Mouse (Mus musculus) Patski (cell line): Measurements from ENCODE around the gene Kcnh4. TPM values are rescaled to one million over a fixed set of nuclear protein-coding genes. Genes with fewer than 3 reads are reported as not detected.
A peak's percentile ranks its signal among the peaks of the same experiment; 100 is the strongest.

Source experiments
- ATAC-seq: fragments of 100-300 bp; one replicate; pipeline ENCODE4 v1.8.0; 2021
- CTCF ChIA-PET: fragments of 350-600 bp; sonication (Branson Sonifier 250); formaldehyde crosslinking; loops from one replicate; lab custom pipeline; 2022; ENCODE audit warnings: inconsistent platforms; lab: Charles Lee
- POLR2A ChIA-PET: fragments of 350-600 bp; sonication (Branson Sonifier 250); formaldehyde crosslinking; loops from one replicate; lab custom pipeline; 2022; ENCODE audit warnings: antibody characterized with exemption, inconsistent platforms; lab: Charles Lee
- DNase-seq: peaks from one replicate; pipeline ENCODE4 v3.0.0-alpha.2; 2011; ENCODE audit warnings: low read depth, low spot score
- H3K27me3 ChIP-seq: fragments of 371-371 bp; one replicate; pipeline ENCODE4 v1.5.1; 2021
- CTCF ChIP-seq: fragments of 100-300 bp; IDR thresholded peaks from one replicate; pipeline ENCODE4 v1.5.1; 2021
- in situ Hi-C: fragments of 300-500 bp; cut with MboI; formaldehyde crosslinking; loops from 3 replicates; pipeline ENCODE4 v1.11.1; 2018; ENCODE audit warnings: low pct_unique_long_range_greater_than_20kb, mixed read lengths
- polyA plus RNA-seq: library from polyadenylated mRNA; unstranded; gene quantifications from one replicate; pipeline ENCODE4 v1.2.3, GENCODE M21; 2021

Gene Kcnh4
- polyA plus RNA-seq, 1 experiment from 2014 or later: 0.01 TPM

- no peak for TF ChIP-seq CTCF
- CTCF ChIA-PET: no interaction called here
- POLR2A ChIA-PET: no interaction called here
- DNase-seq (no peak), ATAC-seq (no peak)
- H3K27me3 ChIP-seq: peaks cover under 1% of the 10 kb centered on the region
- in situ Hi-C loops: no loop called here
These were observed 8.1 kb upstream of the Kcnh4 start for GRCm38 (mm10) chr11:100767871-100768270.

GRCm38 (mm10) chr11:100766726-100767125 is 7.0 kb upstream of the Kcnh4 start:
- no peak for TF ChIP-seq CTCF
- DNase-seq (no peak), ATAC-seq (no peak)
- peaks cover 10% of the 10 kb centered on the region for H3K27me3 ChIP-seq
- in situ Hi-C loops: no loop called here
- ChIA-PET POLR2A (no interaction called here), CTCF (no interaction called here)

- DNase-seq (no peak), ATAC-seq (no peak)
- H3K27me3 ChIP-seq: peaks cover 26% of the 10 kb centered on the region
- TF ChIP-seq CTCF: no peak
- ChIA-PET POLR2A (interaction anchor here (0.6 kb wide), 1 partner anchor 336 kb away, joined by 3 read pairs; no protein-coding TSS in a partner anchor), CTCF (interaction anchor here (1.1 kb wide), 1 partner anchor 10 kb away, joined by 3 read pairs; no protein-coding TSS in a partner anchor)
- in situ Hi-C loops: no loop called here
These were observed 3.1 kb upstream of the Kcnh4 start, which contains the start of gene Hcrt for GRCm38 (mm10) chr11:100762831-100763230. Gene Hcrt (minus strand): TSS chr11:100762931.

GRCm38 (mm10) chr11:100761547-100762045 is 1.9 kb upstream of the Kcnh4 start:
- DNase-seq: no peak
- ATAC-seq: no peak
- peaks cover 35% of the 10 kb centered on the region for H3K27me3 ChIP-seq
- in situ Hi-C loops: no loop called here
- CTCF ChIA-PET: interaction anchor here (1.3 to 1.5 kb wide), 2 partner anchors 9 to 47 kb away, joined by 3 to 6 read pairs; partner anchors contain the start of gene Hspb9
- POLR2A ChIA-PET: no interaction called here
- peak; percentile 88 for TF ChIP-seq CTCF

GRCm38 (mm10) chr11:100758707-100759610 is 783 bp downstream of the Kcnh4 start:
- TF ChIP-seq CTCF: no peak
- in situ Hi-C loops: no loop called here
- ATAC-seq (no peak), DNase-seq (no peak)
- ChIA-PET POLR2A (no interaction called here), CTCF (no interaction called here)
- H3K27me3 ChIP-seq: peaks cover 35% of the 10 kb centered on the region

GRCm38 (mm10) chr11:100757566-100757965 is 2.2 kb downstream of the Kcnh4 start:
- no peak for ATAC-seq
- ChIA-PET POLR2A (interaction anchor here (0.5 kb wide), 1 partner anchor 14 kb away, joined by 3 read pairs; no protein-coding TSS in a partner anchor), CTCF (no interaction called here)
- DNase-seq: no peak
- H3K27me3 ChIP-seq: peaks cover 32% of the 10 kb centered on the region
- in situ Hi-C loops: no loop called here
- TF ChIP-seq CTCF: no peak

- DNase-seq (no peak), ATAC-seq (no peak)
- CTCF ChIA-PET: no interaction called here
- in situ Hi-C loops: no loop called here
- no peak for TF ChIP-seq CTCF
- H3K27me3 ChIP-seq: peaks cover 23% of the 10 kb centered on the region
- POLR2A ChIA-PET: no interaction called here
These were observed 3.3 kb downstream of the Kcnh4 start for GRCm38 (mm10) chr11:100756476-100756875.

GRCm38 (mm10) chr11:100754693-100755057 is 5.1 kb downstream of the Kcnh4 start:
- ChIA-PET POLR2A (interaction anchor here (0.7 kb wide), 1 partner anchor 81 kb away, joined by 3 read pairs; no protein-coding TSS in a partner anchor), CTCF (no interaction called here)
- ATAC-seq (no peak), DNase-seq (no peak)
- in situ Hi-C loops: no loop called here
- peaks cover 12% of the 10 kb centered on the region for H3K27me3 ChIP-seq
- TF ChIP-seq CTCF: no peak

GRCm38 (mm10) chr11:100754021-100754692 is 5.6 kb downstream of the Kcnh4 start:
- no peak for TF ChIP-seq CTCF
- H3K27me3 ChIP-seq: peaks cover 12% of the 10 kb centered on the region
- POLR2A ChIA-PET: no interaction called here

GRCm38 (mm10) chr11:100752294-100752693 is 7.4 kb downstream of the Kcnh4 start:
- ChIA-PET CTCF (interaction anchor here (1.2 to 1.7 kb wide), 2 partner anchors 10 to 13 kb away, joined by 4 to 5 read pairs; no protein-coding TSS in a partner anchor), POLR2A (no interaction called here)
- in situ Hi-C loops: no loop called here
- TF ChIP-seq CTCF: no peak
- ATAC-seq: no peak
- no peak for DNase-seq
- peaks cover 4% of the 10 kb centered on the region for H3K27me3 ChIP-seq

More at GRCm38 (mm10) chr11:100754021-100754692, 5.6 kb downstream of the Kcnh4 start:
- CTCF ChIA-PET: no interaction called here
- DNase-seq (no peak), ATAC-seq (no peak)
- in situ Hi-C loops: no loop called here
